Mouse (Mus musculus) bone marrow, adult 2 months (tissue): ENCODE measurements at regions not wholly inside any gene's neighbourhood (a gene's known extent, or its start where the extent isn't known, plus 50 kb on each side); places are given as distances from the start of the nearest gene placed in this dataset.

Experiments
- CTCF ChIP-seq: fragments of 200-500 bp; IDR thresholded peaks from 2 replicates; pipeline ENCODE4 v1.5.1; 2011; ENCODE audit warnings: low read length, control low read depth; ENCODE audit not compliant: control insufficient read depth, insufficient read depth
- POLR2A ChIP-seq: fragments of 200-500 bp; IDR thresholded peaks from 2 replicates; pipeline ENCODE4 v1.6.1; 2011; ENCODE audit warnings: low read depth, mild to moderate bottlenecking, control low read depth, low read length, borderline replicate concordance; ENCODE audit not compliant: control insufficient read depth

GRCm38 (mm10) chr1:89019778-89020373, 50.3 kb upstream of the Sh3bp4 start:
- TF ChIP-seq POLR2A: no peak
- TF ChIP-seq CTCF: no peak
